Mouse (Mus musculus) induced T-regulatory cell, adult 2 months (primary cell): ENCODE measurements around the gene Ube2k.
"Not testable (repeated sequence)": the region's sequence is repeated elsewhere in the genome, so short reads cannot be mapped to it uniquely, and the experiment has no call there.

Experiments
- DNase-seq: peaks from one replicate; pipeline ENCODE4 v3.0.0-alpha.2; 2012; ENCODE audit warnings: low read depth

The Ube2k gene

GRCm38 (mm10) chr5:65536751-65537419 lies at the start of gene Ube2k, which contains the start of gene Smim14:
Gene Ube2k (plus strand): TSS chr5:65537233.
Gene Smim14 (minus strand): TSS chr5:65537184.
- DNase-seq, result peak; percentile 96

GRCm38 (mm10) chr5:65487381-65487780 lies 49.7 kb upstream of the Ube2k start:
- DNase-seq, result no peak

- no peak for DNase-seq
Observed at GRCm38 (mm10) chr5:65488725-65489124, 48.3 kb upstream of the Ube2k start.

GRCm38 (mm10) chr5:65489830-65490229 lies 47.2 kb upstream of the Ube2k start:
- DNase-seq, result no peak

- DNase-seq, result peak; percentile 88
Observed at GRCm38 (mm10) chr5:65491767-65492715, 45.0 kb upstream of the Ube2k start.

- peak; percentile 98 for DNase-seq
Observed at GRCm38 (mm10) chr5:65492716-65493531, 44.1 kb upstream of the Ube2k start, which contains the start of gene Gm43552. Gene Gm43552 (minus strand): TSS chr5:65492833.

GRCm38 (mm10) chr5:65500231-65500630 lies 36.8 kb upstream of the Ube2k start:
- peak; percentile 32 for DNase-seq

- DNase-seq, result no peak
Observed at GRCm38 (mm10) chr5:65501407-65501806, 35.6 kb upstream of the Ube2k start.

GRCm38 (mm10) chr5:65505786-65506185 lies 31.2 kb upstream of the Ube2k start:
- peak; percentile 49 for DNase-seq

- no peak for DNase-seq
Observed at GRCm38 (mm10) chr5:65508395-65508794, 28.6 kb upstream of the Ube2k start.

- DNase-seq, result no peak
Observed at GRCm38 (mm10) chr5:65513506-65513905, 23.5 kb upstream of the Ube2k start.

GRCm38 (mm10) chr5:65514635-65515278 lies 22.3 kb upstream of the Ube2k start:
- peak; percentile 40 for DNase-seq

GRCm38 (mm10) chr5:65521803-65522202 lies 15.2 kb upstream of the Ube2k start:
- DNase-seq, result peak; percentile 67

GRCm38 (mm10) chr5:65524831-65525230 lies 12.2 kb upstream of the Ube2k start:
- no peak for DNase-seq

- DNase-seq, result peak; percentile 50
Observed at GRCm38 (mm10) chr5:65525674-65526443, 11.2 kb upstream of the Ube2k start.

GRCm38 (mm10) chr5:65531283-65531682 lies 5.8 kb upstream of the Ube2k start:
- no peak for DNase-seq

- no peak for DNase-seq
Observed at GRCm38 (mm10) chr5:65534496-65534895, 2.5 kb upstream of the Ube2k start.

GRCm38 (mm10) chr5:65535457-65536067 lies 1.5 kb upstream of the Ube2k start:
- peak; percentile 82 for DNase-seq

GRCm38 (mm10) chr5:65536068-65536465 lies 966 bp upstream of the Ube2k start:
- not testable (repeated sequence) for DNase-seq

- no peak for DNase-seq
Observed at GRCm38 (mm10) chr5:65537420-65538071, 513 bp downstream of the Ube2k start.
